Mouse (Mus musculus) midbrain, embryonic 10.5 days (tissue): Measurements from ENCODE around the gene Cdc34b. TPM values are rescaled to one million over a fixed set of nuclear protein-coding genes. Genes with fewer than 3 reads are reported as not detected.

Source experiments
- polyA plus RNA-seq: library from polyadenylated mRNA; unstranded; fragments of >200 nt; fragmentation: Nextera tagmentation; extraction: Ambion mirVana; gene quantifications from 2 replicates; pipeline ENCODE4 v1.2.1, GENCODE M21; 2016

Cdc34b gene
- polyA plus RNA-seq, 1 experiment from 2014 or later, result 0.20 TPM

Other genes with a start within 250 kb of the Cdc34b start
- 0.57 and 0.80 TPM in 2 replicates for gene Epn3, start 241.8 kb upstream of the Cdc34b start, polyA plus RNA-seq
- gene Mycbpap, start 220.0 kb upstream of the Cdc34b start, polyA plus RNA-seq, result 2.7 and 2.9 TPM in 2 replicates
- 4.6 and 5.1 TPM in 2 replicates for gene Rsad1, start 192.5 kb upstream of the Cdc34b start, polyA plus RNA-seq
- gene Chad, start 176.7 kb upstream of the Cdc34b start, polyA plus RNA-seq, result 0.12 and 0.39 TPM in 2 replicates
- gene Acsf2, start 139.9 kb upstream of the Cdc34b start, polyA plus RNA-seq, result 3.0 and 3.5 TPM in 2 replicates
- gene Lrrc59, start 112.0 kb upstream of the Cdc34b start, polyA plus RNA-seq, result 265 and 286 TPM in 2 replicates
- gene Mrpl27, start 88.0 kb upstream of the Cdc34b start, polyA plus RNA-seq, result 143 and 145 TPM in 2 replicates
- gene Eme1, start 87.8 kb upstream of the Cdc34b start, polyA plus RNA-seq, result 61.7 and 64.1 TPM in 2 replicates
- 13.8 and 14.4 TPM in 2 replicates for gene Xylt2, start 64.3 kb upstream of the Cdc34b start, polyA plus RNA-seq
- gene Gm11541, start 37.3 kb upstream of the Cdc34b start, polyA plus RNA-seq, result not detected in 2 replicates
- gene Tmem92, start 40.9 kb downstream of the Cdc34b start, polyA plus RNA-seq, result not detected in 2 replicates
- gene Col1a1, start 194.4 kb downstream of the Cdc34b start, polyA plus RNA-seq, result 85.4 and 177 TPM in 2 replicates
- gene Hils1, start 225.8 kb downstream of the Cdc34b start, polyA plus RNA-seq, result not detected in 2 replicates
- gene Sgca, start 234.5 kb downstream of the Cdc34b start, polyA plus RNA-seq, result 0.20 TPM in 1 of 2 replicates, not detected in the other
- 8.6 and 9.0 TPM in 2 replicates for gene Ppp1r9b, start 249.3 kb downstream of the Cdc34b start, polyA plus RNA-seq